Mouse (Mus musculus) liver, adult 2 months (tissue): ENCODE measurements at regions not wholly inside any gene's neighbourhood (a gene's known extent, or its start where the extent isn't known, plus 50 kb on each side); places are given as distances from the start of the nearest gene placed in this dataset.

Experiments
- DNase-seq: peaks from one replicate; pipeline ENCODE4 v3.0.0-alpha.2; 2011; ENCODE audit warnings: low read depth, low spot score; ENCODE audit errors: extremely low read depth
- H3K27ac ChIP-seq: fragments of 200-500 bp; replicated peaks from 2 replicates; pipeline ENCODE4 v1.5.1; 2012; ENCODE audit warnings: low read depth, mild to moderate bottlenecking, control low read depth, inconsistent platforms, low read length; ENCODE audit not compliant: insufficient read depth
- H3K27me3 ChIP-seq: fragments of 200-500 bp; 2 replicates; pipeline ENCODE4 v1.6.1; 2012; ENCODE audit warnings: mild to moderate bottlenecking, moderate library complexity, low read length, inconsistent platforms; ENCODE audit not compliant: control insufficient read depth, insufficient read depth
- H3K36me3 ChIP-seq: fragments of 200-500 bp; 2 replicates; pipeline ENCODE4 v1.6.1; 2012; ENCODE audit warnings: low read length, inconsistent platforms; ENCODE audit not compliant: control insufficient read depth, insufficient read depth
- H3K4me1 ChIP-seq: fragments of 200-500 bp; 2 replicates; pipeline ENCODE4 v1.6.1; 2011; ENCODE audit warnings: low read length; ENCODE audit not compliant: control insufficient read depth, insufficient read depth
- H3K4me3 ChIP-seq: fragments of 200-500 bp; 2 replicates; pipeline ENCODE4 v1.5.1; 2011; ENCODE audit warnings: low read depth, mild to moderate bottlenecking, control low read depth, low read length, moderate library complexity; ENCODE audit not compliant: insufficient read depth
- H3K79me2 ChIP-seq: fragments of 200-500 bp; 2 replicates; pipeline ENCODE4 v1.6.1; 2012; ENCODE audit warnings: inconsistent platforms, mild to moderate bottlenecking, low read length, moderate library complexity; ENCODE audit not compliant: control insufficient read depth, insufficient read depth
- H3K9ac ChIP-seq: fragments of 200-500 bp; 2 replicates; pipeline ENCODE4 v1.6.1; 2012; ENCODE audit warnings: low read depth, mild to moderate bottlenecking, control low read depth, inconsistent platforms, low read length
- CTCF ChIP-seq: fragments of 200-500 bp; IDR thresholded peaks from 2 replicates; pipeline ENCODE4 v1.5.1; 2011; ENCODE audit warnings: low read depth, low read length, control low read depth
- POLR2A ChIP-seq: fragments of 200-500 bp; IDR thresholded peaks from 2 replicates; pipeline ENCODE4 v1.6.1; 2011; ENCODE audit warnings: low read length, control low read depth; ENCODE audit not compliant: insufficient read depth; ENCODE audit errors: extremely low read depth
- WGBS: fragments of 180-500 bp; shearing (Covaris S2); methylation state at CpG from one replicate; pipeline ENCODE4 v1.1.7; 2018; 5-methylcytosine and 5-hydroxymethylcytosine counted together

DNA sequence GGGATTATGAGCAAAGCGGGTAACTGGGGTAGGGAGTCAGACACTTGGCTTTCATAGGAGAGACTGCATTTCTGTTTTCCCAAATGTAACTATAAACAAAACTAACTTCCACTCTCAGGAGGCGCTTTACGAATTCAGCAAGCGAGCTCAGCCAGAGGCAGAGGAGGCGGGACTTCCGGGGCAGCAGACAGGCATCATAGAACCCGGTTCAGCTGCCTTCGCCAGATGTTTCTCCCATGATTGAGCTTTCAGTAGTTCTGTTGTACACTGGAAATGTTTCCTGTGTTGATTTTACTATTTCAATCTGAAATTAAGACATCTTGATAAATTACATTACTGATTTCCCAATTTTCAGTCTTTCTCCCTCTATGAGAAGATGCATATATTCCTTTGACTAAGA is 92.9 kb downstream of the Zfp365 start:
- Histone ChIP-seq H3K4me3 (no peak overlapping the region), H3K4me1 (no peaks in the 10 kb centered on the region), H3K9ac (no peak overlapping the region), H3K27ac (no peak overlapping the region), H3K36me3 (no peaks in the 10 kb centered on the region), H3K79me2 (no peaks in the 10 kb centered on the region), H3K27me3 (no peaks in the 10 kb centered on the region)
- WGBS: 85% methylated on average over 8 of the region's 8 CpGs
- no peak for DNase-seq
- TF ChIP-seq POLR2A (no peak), CTCF (no peak)

DNA sequence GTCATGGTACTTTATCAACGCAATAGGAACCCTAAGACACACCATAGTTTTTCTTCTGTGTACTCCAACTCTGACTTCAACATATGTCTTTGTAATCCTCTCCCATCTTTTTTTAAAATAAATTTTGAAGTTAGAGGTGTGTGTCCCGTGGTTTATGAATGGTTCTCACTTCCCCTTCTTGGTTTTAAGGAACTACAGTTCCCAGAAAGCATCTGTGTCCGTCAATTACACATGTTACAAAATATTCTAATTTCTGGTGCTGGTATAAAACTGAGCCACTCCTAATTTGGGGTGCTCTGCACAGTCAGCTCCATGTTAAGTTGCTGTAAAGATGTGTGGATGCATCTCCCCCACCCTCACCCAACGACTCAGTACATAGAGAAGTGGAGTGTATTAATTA is 98.6 kb downstream of the Zfp365 start:
- H3K36me3 ChIP-seq: no peaks in the 10 kb centered on the region
- H3K27me3 ChIP-seq: no peaks in the 10 kb centered on the region
- no peak for DNase-seq
- no peak overlapping the region for H3K9ac ChIP-seq
- TF ChIP-seq CTCF (no peak), POLR2A (no peak)
- WGBS: 72% methylated on average over 4 of the region's 4 CpGs
- no peak overlapping the region for H3K4me3 ChIP-seq
- no peaks in the 10 kb centered on the region for H3K79me2 ChIP-seq
- H3K27ac ChIP-seq: no peak overlapping the region
- H3K4me1 ChIP-seq: no peaks in the 10 kb centered on the region

DNA sequence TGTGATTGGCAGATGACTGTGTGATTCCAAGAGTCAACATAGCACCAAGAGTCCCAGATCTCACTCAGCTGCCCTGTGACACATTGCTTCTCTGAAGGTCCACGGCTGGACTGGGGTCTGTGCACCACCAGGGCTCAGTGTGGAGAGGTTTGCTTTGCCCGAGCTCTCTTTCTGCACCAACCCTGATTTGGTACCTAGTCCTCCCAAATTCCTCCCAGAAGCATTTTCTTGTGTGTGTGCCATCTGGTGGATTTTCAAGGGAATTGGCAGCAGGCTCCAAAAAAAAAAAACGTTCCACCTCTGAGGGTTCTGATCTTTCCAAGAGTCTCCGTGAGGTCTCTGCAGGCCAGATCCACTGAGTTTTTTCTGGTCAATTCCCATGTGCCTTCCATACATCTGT is 107.3 kb downstream of the Zfp365 start:
- TF ChIP-seq POLR2A (no peak), CTCF (peak; percentile 38; the same call in 1 of the 2 replicates)
- no peak overlapping the region for H3K27ac ChIP-seq
- H3K27me3 ChIP-seq: no peaks in the 10 kb centered on the region
- H3K9ac ChIP-seq: no peak overlapping the region
- WGBS: 31% methylated on average over 4 of the region's 4 CpGs
- no peaks in the 10 kb centered on the region for H3K4me1 ChIP-seq
- no peaks in the 10 kb centered on the region for H3K79me2 ChIP-seq
- no peaks in the 10 kb centered on the region for H3K36me3 ChIP-seq
- no peak overlapping the region for H3K4me3 ChIP-seq
- peak; percentile 30 for DNase-seq

DNA sequence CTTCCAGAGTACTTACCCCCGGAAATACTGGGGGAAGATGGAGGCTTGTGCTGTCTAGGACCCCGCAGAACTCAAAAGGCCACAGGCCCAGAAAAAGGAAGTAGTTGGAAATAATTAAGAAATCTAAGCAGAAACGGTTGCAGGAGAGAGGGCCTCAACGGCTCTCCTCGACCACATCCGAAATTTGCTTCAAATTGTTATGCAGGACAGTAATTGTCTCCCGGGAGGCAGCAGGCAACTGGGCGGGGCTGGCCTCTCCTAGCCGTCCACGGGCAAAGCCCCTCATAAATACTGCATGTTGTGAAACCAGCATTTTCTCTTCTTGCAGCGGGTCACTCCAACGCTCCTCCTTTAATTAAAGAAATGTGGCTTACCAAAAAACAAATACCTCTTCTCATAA is 107.8 kb downstream of the Zfp365 start:
- Histone ChIP-seq H3K4me3 (no peak overlapping the region), H3K9ac (no peak overlapping the region), H3K36me3 (no peaks in the 10 kb centered on the region), H3K4me1 (no peaks in the 10 kb centered on the region), H3K79me2 (no peaks in the 10 kb centered on the region), H3K27me3 (no peaks in the 10 kb centered on the region), H3K27ac (no peak overlapping the region)
- no peak for TF ChIP-seq POLR2A
- no peak for TF ChIP-seq CTCF
- DNase-seq: no peak
- 65% methylated on average over 12 of the region's 12 CpGs for WGBS

DNA sequence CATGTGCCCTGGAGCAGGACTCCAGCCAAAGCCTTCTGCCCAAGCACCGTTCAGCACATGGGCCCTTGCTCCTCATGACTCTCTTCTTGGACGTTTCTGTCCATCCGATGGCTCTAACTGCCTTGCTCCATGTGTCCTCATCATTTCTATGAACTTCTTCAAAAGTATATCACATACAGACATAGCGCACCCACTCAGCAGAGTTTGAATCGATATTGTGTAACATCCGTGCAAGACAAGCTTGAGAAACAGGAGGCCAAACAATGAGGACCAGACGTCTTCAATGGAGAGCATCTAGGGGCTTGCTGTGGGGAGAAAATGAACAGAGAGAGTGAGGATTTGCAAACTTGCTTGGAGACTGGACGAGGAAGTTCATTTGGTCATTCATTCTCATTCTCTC is 110.3 kb downstream of the Zfp365 start:
- Histone ChIP-seq H3K4me3 (no peak overlapping the region), H3K79me2 (no peaks in the 10 kb centered on the region), H3K27me3 (no peaks in the 10 kb centered on the region), H3K27ac (no peak overlapping the region), H3K36me3 (no peaks in the 10 kb centered on the region), H3K9ac (no peak overlapping the region), H3K4me1 (no peaks in the 10 kb centered on the region)
- no peak for DNase-seq
- TF ChIP-seq CTCF: no peak
- no peak for TF ChIP-seq POLR2A
- 87% methylated on average over 8 of the region's 8 CpGs for WGBS

DNA sequence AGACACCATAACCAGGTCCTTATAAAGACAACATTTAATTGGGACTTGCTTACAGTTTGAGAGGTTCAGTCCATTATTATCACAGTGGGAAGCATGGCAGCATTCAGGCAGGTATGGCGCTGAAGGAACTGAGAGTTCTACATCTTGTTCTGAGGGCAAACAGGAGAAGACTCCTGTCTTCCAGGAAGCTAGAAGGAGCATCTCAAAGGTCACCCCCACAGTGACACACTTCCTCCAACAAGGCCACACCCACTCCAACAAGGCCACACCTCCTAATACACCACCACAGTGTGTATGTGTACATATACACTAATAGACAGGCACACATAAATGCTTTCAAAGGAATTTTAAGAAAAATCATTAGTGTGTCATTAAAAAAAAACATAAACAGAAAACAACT is 110.8 kb downstream of the Zfp365 start:
- Histone ChIP-seq H3K9ac (no peak overlapping the region), H3K4me3 (no peak overlapping the region), H3K36me3 (no peaks in the 10 kb centered on the region), H3K4me1 (no peaks in the 10 kb centered on the region), H3K27ac (no peak overlapping the region), H3K79me2 (no peaks in the 10 kb centered on the region), H3K27me3 (no peaks in the 10 kb centered on the region)
- TF ChIP-seq POLR2A (no peak), CTCF (no peak)
- WGBS: 94% methylated on average over 1 of the region's 1 CpGs
- DNase-seq: no peak

DNA sequence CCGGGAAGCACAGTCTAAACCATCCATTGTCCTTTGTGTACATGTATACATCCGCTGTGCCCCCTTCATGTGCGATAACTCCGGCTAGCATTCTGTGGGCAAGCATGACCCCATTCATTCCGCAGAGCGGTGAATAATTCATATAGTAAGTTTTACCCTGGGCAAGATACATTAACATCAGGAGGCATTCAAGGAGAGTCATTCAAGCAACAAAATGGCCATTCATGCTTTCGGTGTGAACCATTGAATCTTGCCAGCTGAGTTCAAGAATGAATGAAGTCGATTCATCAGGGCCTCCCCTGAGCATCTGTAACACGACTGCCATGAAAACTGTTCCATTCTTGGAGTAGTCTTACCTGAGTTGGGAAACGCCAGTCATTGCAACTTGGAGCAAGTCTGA is 113.5 kb downstream of the Zfp365 start:
- no peak for TF ChIP-seq CTCF
- no peak for TF ChIP-seq POLR2A
- no peak overlapping the region for H3K27ac ChIP-seq
- 90% methylated on average over 10 of the region's 10 CpGs for WGBS
- H3K9ac ChIP-seq: no peak overlapping the region
- H3K4me1 ChIP-seq: no peaks in the 10 kb centered on the region
- no peak overlapping the region for H3K4me3 ChIP-seq
- DNase-seq: no peak
- H3K36me3 ChIP-seq: no peaks in the 10 kb centered on the region
- no peaks in the 10 kb centered on the region for H3K79me2 ChIP-seq
- H3K27me3 ChIP-seq: no peaks in the 10 kb centered on the region
